Mouse (Mus musculus) B cell, adult 2 months (primary cell): ENCODE measurements around the gene Nmrk2.
A peak's percentile ranks its signal among the peaks of the same experiment; 100 is the strongest.
"Not testable (repeated sequence)": the region's sequence is repeated elsewhere in the genome, so short reads cannot be mapped to it uniquely, and the experiment has no call there.

Experiments
- DNase-seq, 2 experiments: peaks; one replicate each; pipeline ENCODE4 v3.0.0; 2022

Nmrk2 gene

GRCm38 (mm10) chr10:81201807-81202758 lies at the start of gene Nmrk2:
Gene Nmrk2, minus strand, starts transcription at chr10:81202051.
- no peak for DNase-seq

DNA sequence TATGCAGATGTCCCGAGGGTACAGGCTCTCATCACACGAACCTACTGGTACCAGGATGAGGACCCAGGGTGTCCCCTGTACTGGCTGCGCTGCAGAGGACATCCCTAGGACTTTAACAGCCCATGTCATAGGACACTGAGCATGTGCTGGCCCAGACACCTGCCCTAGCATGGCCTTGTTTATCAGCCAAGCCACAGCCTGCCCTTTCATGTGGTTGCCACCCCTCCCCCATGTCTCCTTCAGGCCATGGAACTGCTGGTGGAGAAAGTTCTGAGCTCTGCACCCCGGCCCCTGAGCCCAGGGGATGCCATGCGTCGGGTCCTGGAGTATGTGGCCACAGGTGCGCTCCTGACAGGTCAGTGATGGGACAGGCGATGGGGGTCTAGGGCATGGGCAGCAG lies 47.6 kb upstream of the Nmrk2 start:
- DNase-seq = no peak

- DNase-seq = no peak
Measured at GRCm38 (mm10) chr10:81247804-81248203, 46.0 kb upstream of the Nmrk2 start.

- DNase-seq = no peak
Measured at GRCm38 (mm10) chr10:81245166-81245565, 43.3 kb upstream of the Nmrk2 start.

GRCm38 (mm10) chr10:81244595-81244994 lies 42.7 kb upstream of the Nmrk2 start:
- DNase-seq = peak; percentile 93

DNA sequence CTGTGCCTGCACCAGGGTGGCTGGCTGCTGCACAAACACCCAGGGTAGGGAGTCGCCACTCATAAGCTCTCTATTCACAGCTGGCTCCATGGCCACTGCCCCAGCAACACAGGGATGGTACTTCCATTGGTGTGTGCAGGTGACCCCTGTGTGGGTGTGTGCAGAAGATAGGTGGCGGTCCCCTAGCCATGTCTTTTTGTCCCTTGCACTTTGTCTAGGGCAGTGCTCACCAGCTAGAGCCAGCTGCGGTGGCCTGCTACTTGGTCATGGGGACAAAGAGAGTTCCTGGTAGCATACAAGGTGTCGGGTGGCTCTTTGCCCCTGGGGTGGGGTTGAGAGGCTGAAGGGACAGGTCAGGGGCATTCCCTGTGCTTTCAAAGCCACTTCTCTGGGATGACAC lies 42.3 kb upstream of the Nmrk2 start:
- no peak for DNase-seq

- DNase-seq = no peak
Measured at GRCm38 (mm10) chr10:81242021-81242420, 40.2 kb upstream of the Nmrk2 start.

DNA sequence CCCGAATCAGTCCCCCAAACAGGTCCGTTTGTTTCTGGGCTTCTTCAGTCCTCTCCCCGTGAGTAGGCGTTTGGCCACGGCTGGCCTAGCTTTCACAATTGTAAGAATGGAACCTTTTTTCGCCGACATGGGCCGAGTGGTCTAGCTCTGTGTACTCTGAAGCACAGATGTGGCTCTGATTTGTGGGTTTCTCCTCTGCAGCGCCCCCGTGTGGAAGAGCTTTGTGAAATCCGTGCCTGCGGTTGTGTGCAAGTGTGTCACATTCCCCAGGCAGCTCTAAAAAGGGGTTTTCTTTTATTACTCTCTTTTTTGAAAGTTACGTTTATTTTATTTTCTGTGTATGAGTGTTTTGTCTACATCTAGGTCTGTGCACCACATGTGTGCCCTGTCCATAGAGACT lies 39.0 kb upstream of the Nmrk2 start:
- DNase-seq = peak; percentile 82 to 83

GRCm38 (mm10) chr10:81238618-81239017 lies 36.8 kb upstream of the Nmrk2 start:
- DNase-seq = no peak

GRCm38 (mm10) chr10:81236471-81237268 lies 34.8 kb upstream of the Nmrk2 start:
- no peak for DNase-seq

DNA sequence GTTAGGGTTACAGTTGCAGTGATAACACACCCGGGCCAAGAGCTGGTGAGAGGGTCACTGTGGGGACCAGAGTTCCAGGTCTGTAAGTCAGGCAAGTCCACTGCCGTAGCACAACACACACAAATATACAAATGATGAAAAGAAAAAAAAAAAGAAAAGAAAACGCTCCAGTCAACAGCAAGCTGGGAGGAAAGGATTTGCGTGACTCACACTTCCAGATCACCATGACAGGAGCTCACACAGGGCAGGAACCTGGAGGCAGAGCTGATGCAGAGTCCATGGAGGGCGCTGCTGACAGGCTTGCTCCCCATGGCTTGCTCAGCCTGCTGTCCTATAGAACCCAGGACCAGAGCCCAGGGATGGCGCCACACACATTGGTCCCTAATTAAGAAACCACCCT lies 32.4 kb upstream of the Nmrk2 start:
- no peak for DNase-seq

DNA sequence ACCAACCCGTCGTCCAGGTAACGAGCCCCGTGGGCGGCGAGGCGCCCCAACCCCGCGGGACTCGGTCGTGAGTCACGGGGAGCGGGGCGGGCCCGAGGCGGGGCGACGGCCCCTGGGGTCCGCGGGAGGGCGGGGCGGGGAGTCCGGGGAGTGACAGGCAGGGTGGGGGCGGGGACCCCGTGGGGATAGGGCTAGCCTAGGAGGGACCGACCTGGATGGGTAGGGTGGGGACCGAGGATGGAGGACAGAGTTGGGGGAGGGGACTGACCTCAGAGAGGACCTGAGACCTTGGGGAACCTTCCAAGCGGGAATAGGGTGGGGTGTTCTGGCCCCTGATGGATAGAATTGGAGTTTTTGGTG lies 31.4 kb upstream of the Nmrk2 start:
- DNase-seq = no peak

GRCm38 (mm10) chr10:81232580-81233225 lies 30.9 kb upstream of the Nmrk2 start, which contains the start of gene Zfr2:
Gene Zfr2, plus strand, starts transcription at chr10:81233155.
- DNase-seq = peak; percentile 98

DNA sequence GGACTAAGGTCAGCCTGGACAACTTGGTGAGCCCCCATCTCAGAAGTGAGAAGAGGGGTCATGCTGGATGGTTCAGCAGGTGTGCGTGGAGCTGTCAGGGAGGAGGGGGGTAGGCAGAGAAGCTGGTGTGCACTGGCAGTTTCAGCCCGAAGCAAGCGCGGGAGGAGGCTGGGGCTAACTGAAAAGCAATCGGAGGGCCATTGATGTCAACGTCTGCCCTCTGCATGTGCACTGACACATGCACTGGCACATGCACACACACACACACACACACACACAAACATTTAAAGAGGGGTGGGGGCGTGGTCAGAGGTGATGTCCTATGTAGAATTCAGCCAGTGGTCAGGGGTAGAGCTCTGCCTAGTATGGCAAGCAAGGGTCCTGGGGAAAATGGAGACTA lies 29.6 kb upstream of the Nmrk2 start:
- no peak for DNase-seq

DNA sequence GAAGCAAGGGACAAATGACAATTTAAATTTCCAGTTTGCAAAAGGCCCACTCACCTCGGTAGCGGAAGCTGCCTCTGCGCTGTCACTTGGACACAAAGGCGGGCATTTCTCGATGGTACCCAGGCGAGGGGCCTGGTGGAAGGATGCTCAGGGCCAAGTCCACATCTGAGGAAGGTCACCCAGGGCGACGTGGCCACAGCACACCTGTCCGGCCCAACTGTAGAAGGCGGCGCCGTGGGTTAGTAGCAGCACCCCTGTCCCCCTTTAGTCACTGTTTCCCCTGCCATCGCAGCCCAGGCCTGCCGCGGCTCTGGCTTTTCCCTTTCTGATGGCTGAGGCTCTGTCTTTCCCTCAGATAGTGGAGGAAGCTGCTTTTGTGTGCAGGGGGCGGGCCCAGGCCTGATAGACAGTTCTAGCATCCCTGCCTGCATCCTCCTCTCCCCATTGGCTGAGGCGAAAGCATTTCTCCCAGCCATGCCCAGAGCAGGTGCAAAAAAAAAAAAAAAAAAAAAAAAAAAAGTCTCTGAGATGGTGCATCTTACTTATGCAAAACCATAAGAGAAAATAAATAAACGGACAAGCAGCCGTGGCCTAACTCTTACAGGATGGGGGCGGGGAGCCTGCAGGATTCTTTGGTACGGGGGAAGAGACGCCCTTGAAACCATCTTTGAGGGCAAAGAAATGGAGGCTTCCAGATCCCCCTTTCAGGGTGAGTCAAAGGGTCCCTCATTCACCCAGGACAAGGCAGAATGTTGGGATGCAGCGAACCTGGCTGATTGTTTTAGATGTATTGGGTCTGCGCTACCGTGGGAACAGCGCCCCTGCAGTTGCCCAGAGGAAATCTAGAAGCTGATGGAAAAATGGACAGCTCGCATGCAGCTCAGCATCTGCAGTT lies 28.8 kb upstream of the Nmrk2 start, which contains the start of gene Atcay:
TSS of gene Atcay (minus strand) at position 396 of the 895 bp plus-strand sequence.
- DNase-seq = peak; percentile 31 to 37

GRCm38 (mm10) chr10:81229735-81230437 lies 28.0 kb upstream of the Nmrk2 start:
- no peak for DNase-seq

DNA sequence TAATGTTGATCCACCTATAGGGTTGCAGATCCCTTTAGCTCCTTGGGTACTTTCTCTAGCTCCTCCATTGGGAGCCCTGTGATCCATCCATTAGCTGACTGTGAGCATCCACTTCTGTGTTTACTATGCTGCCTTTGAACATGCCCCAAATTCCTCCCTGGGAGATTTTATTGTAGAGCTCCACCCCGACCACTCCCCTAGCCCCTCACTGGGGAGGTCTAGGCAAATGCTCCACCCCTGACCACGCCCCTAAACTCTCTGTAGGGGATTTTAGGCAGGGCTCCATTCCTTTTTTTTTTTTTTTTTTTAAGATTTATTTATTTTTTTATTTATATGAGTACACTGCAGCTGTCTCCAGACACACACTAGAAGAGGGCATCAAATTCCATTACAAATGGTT lies 21.9 kb upstream of the Nmrk2 start:
- not testable (repeated sequence) for DNase-seq

- peak; percentile 58 to 63 for DNase-seq
Measured at GRCm38 (mm10) chr10:81221402-81222015, 19.7 kb upstream of the Nmrk2 start.

DNA sequence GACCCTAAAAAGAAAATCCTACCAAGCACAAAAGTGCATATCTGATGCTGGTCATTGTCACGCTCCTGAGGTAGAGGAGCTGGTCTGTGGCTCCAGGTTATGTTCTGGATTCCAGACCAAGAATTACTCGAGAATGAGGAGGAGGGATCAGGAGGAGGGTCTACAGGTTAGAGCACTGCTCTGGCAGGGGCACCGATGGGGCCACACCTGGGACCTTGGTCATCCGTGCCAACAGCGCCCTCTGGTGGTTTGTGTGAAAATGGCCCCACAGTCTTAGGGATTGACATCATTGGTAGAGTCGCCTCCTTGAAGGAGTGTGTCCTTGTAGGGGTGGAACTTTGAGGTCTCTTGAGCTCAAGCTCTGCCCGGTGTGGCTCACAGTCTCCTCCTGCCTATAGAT lies 16.1 kb upstream of the Nmrk2 start:
- peak; percentile 91 to 92 for DNase-seq

DNA sequence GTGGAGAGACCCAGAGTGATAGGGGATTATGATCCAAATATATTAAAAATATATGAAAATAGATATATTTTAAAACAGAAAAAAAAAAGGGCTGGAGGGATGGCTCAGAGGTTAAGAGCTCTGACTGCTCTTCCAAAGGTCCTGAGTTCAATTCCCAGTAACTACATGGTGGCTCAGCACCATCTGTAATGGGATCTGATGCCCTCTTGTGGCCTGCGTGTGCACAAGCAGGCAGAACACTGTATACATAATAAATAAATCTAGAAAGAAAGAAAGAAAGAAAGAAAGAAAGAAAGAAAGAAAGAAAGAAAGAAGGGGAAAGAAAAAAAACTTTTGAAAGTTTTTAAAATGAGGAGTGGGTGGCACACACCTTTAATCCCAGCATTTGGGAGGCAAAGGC lies 15.4 kb upstream of the Nmrk2 start:
- peak; percentile 60 to 61 for DNase-seq

GRCm38 (mm10) chr10:81216810-81217209 lies 15.0 kb upstream of the Nmrk2 start:
- DNase-seq = no peak
